Mouse (Mus musculus) cerebellum, adult 2 months (tissue): ENCODE data around the gene Gm5155. TPM values are rescaled to one million over a fixed set of nuclear protein-coding genes. Genes with fewer than 3 reads are reported as not detected.
"Not testable (repeated sequence)": the region's sequence is repeated elsewhere in the genome, so short reads cannot be mapped to it uniquely, and the experiment has no call there.

Source experiments
- DNase-seq, 2 experiments: peaks; one replicate each; pipeline ENCODE4 v3.0.0; 2021
- H3K27ac ChIP-seq: fragments of 200-500 bp; 2 replicates; pipeline ENCODE4 v1.5.1; 2012; ENCODE audit warnings: low read length, control low read depth, inconsistent platforms; ENCODE audit not compliant: insufficient read depth
- H3K27me3 ChIP-seq: fragments of 200-500 bp; 2 replicates; pipeline ENCODE4 v1.6.1; 2012; ENCODE audit warnings: inconsistent platforms, mild to moderate bottlenecking, low read length, moderate library complexity; ENCODE audit not compliant: control insufficient read depth, insufficient read depth
- H3K4me1 ChIP-seq: fragments of 200-500 bp; 2 replicates; pipeline ENCODE4 v1.6.1; 2011; ENCODE audit warnings: low read length; ENCODE audit not compliant: control insufficient read depth, insufficient read depth
- H3K4me3 ChIP-seq: fragments of 200-500 bp; replicated peaks from 2 replicates; pipeline ENCODE3; 2011; ENCODE audit warnings: mild to moderate bottlenecking, low read depth, low read length, control low read depth; ENCODE audit not compliant: insufficient read depth
- CTCF ChIP-seq: fragments of 200-500 bp; IDR thresholded peaks from 2 replicates; pipeline ENCODE4 v1.5.1; 2011; ENCODE audit warnings: low read depth, mild to moderate bottlenecking, control low read depth, low read length, moderate library complexity, borderline replicate concordance; ENCODE audit not compliant: insufficient read depth
- POLR2A ChIP-seq: fragments of 200-500 bp; IDR thresholded peaks from 2 replicates; pipeline ENCODE4 v1.6.1; 2011; ENCODE audit warnings: low read length, control low read depth, borderline replicate concordance; ENCODE audit not compliant: insufficient read depth
- WGBS: fragments of 180-500 bp; shearing (Covaris S2); methylation state at CpG from one replicate; pipeline ENCODE4 v1.1.7; 2018; 5-methylcytosine and 5-hydroxymethylcytosine counted together
- polyA plus RNA-seq: library from polyadenylated mRNA; depleted of rRNA; stranded (reverse); fragments of >200 nt; gene quantifications from 2 replicates; pipeline ENCODE4 v1.2.3, GENCODE M21; 2012; rRNA removed

The Gm5155 gene
- 0.03 TPM in 1 of 2 replicates, not detected in the other for polyA plus RNA-seq

GRCm38 (mm10) chr7:17871467-17871866, at the start of gene Gm5155:
TSS of gene Gm5155 (plus strand) at chr7:17871767.
- H3K4me1 ChIP-seq = no peaks in the 10 kb centered on the region
- no peak within 1 kb of the TSS for H3K27ac ChIP-seq
- WGBS = 73% methylated on average over 1 of the region's 1 CpGs
- no peak for TF ChIP-seq CTCF
- no peak for TF ChIP-seq POLR2A
- DNase-seq = no peak
- no peak within 1 kb of the TSS for H3K4me3 ChIP-seq
- no peaks in the 10 kb centered on the region for H3K27me3 ChIP-seq

DNA sequence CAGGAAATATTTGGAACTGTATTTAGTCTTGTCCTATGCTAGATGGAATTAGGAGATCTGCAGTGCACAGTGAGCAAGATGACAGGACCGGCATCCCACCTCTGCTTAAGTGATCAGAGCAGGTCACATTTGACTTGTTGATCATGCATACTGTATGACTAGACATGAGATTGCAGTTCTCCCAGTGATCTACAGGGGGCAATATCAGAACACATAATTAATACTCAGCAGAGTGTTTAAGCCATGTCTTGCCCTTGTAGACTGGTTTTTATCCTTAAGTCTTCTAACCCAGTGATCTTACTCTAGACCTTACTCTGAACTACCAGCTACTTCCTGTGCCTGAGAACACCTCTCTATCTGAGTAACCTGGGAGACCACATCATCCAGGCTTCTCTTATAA, 791 bp upstream of the Gm5155 start:
- TF ChIP-seq CTCF (no peak), POLR2A (no peak)

GRCm38 (mm10) chr7:17895341-17895740, 23.8 kb downstream of the Gm5155 start:
- not testable (repeated sequence) for H3K27me3 ChIP-seq, H3K4me1 ChIP-seq, H3K27ac ChIP-seq, H3K4me3 ChIP-seq, DNase-seq
- WGBS = 45% methylated on average over 1 of the region's 1 CpGs

More for the DNA sequence above, 791 bp upstream of the Gm5155 start:
- Histone ChIP-seq H3K27ac (no peak overlapping the region), H3K4me1 (no peaks in the 10 kb centered on the region), H3K4me3 (no peak overlapping the region), H3K27me3 (no peaks in the 10 kb centered on the region)
- WGBS = 96% methylated on average over 1 of the region's 1 CpGs
- DNase-seq = no peak

GRCm38 (mm10) chr7:17903146-17903915, 31.8 kb downstream of the Gm5155 start:
- DNase-seq = no peak
- Histone ChIP-seq H3K4me3 (no peak overlapping the region), H3K27me3 (no peaks in the 10 kb centered on the region), H3K27ac (no peak overlapping the region), H3K4me1 (no peaks in the 10 kb centered on the region)
- 63% methylated on average over 6 of the region's 6 CpGs for WGBS
- TF ChIP-seq CTCF (no peak), POLR2A (no peak)

Other genes starting within 250 kb of the Gm5155 start
- not detected in 2 replicates for gene Ceacam5, start 158.5 kb upstream of the Gm5155 start, polyA plus RNA-seq
- not detected in 2 replicates for gene Ceacam14, start 59.1 kb upstream of the Gm5155 start, polyA plus RNA-seq
- 0.10 TPM in 1 of 2 replicates, not detected in the other for gene Ceacam11, start 100.4 kb downstream of the Gm5155 start, polyA plus RNA-seq
- not detected in 2 replicates for gene Ceacam13, start 138.1 kb downstream of the Gm5155 start, polyA plus RNA-seq
- not detected in 2 replicates for gene Ceacam12, start 194.2 kb downstream of the Gm5155 start, polyA plus RNA-seq